Mouse (Mus musculus): ENCODE results near the gene Rpl22. TPM values are rescaled to one million over a fixed set of nuclear protein-coding genes. Genes with fewer than 3 reads are reported as not detected.

The Rpl22 gene
- polyA plus RNA-seq, 1 experiment from 2014 or later = 358 TPM

- Histone ChIP-seq H3K9me3 (replicated peaks) (no peaks in the 10 kb centered on the region), H3K4me3 (peak overlapping the region; percentile 49), H3K27ac (replicated peaks) (no peak overlapping the region; the same call in 1 of the 2 replicates), H3K36me3 (no peaks in the 10 kb centered on the region), H3K4me1 (peaks cover 84% of the 10 kb centered on the region), H3K27me3 (ENCODE audit: low read depth, poor library complexity, severe bottlenecking) (peaks cover 99% of the 10 kb centered on the region)
- DNase-seq (ENCODE audit: low spot score) = peak; percentile 60
- 38% methylated on average over 18 of the region's 18 CpGs for WGBS
Observed at GRCm38 (mm10) chr4:152288398-152288945, 37.1 kb upstream of the Rpl22 start.

GRCm38 (mm10) chr4:152290385-152290784 lies 35.2 kb upstream of the Rpl22 start:
- peaks cover 99% of the 10 kb centered on the region for H3K27me3 ChIP-seq (ENCODE audit: low read depth, poor library complexity, severe bottlenecking)
- H3K4me1 ChIP-seq = peaks cover 89% of the 10 kb centered on the region
- no peaks in the 10 kb centered on the region for H3K9me3 ChIP-seq (replicated peaks)
- DNase-seq (ENCODE audit: low spot score) = peak; percentile 86
- peak overlapping the region; percentile 48 for H3K4me3 ChIP-seq
- peak overlapping the region; percentile 84 for H3K27ac ChIP-seq (replicated peaks)
- WGBS = under 1% methylated on average over 39 of the region's 39 CpGs
- H3K36me3 ChIP-seq = no peaks in the 10 kb centered on the region

- Histone ChIP-seq H3K9me3 (replicated peaks) (no peaks in the 10 kb centered on the region), H3K4me3 (peak overlapping the region; percentile 48), H3K27me3 (ENCODE audit: low read depth, poor library complexity, severe bottlenecking) (peaks cover 99% of the 10 kb centered on the region), H3K36me3 (no peaks in the 10 kb centered on the region), H3K4me1 (peaks cover 86% of the 10 kb centered on the region), H3K27ac (replicated peaks) (peak overlapping the region; percentile 84)
- peak; percentile 35 for DNase-seq (ENCODE audit: low spot score)
- WGBS = 5% methylated on average over 11 of the region's 11 CpGs
Observed at GRCm38 (mm10) chr4:152290991-152291390, 34.6 kb upstream of the Rpl22 start.

- H3K9me3 ChIP-seq (replicated peaks) = no peaks in the 10 kb centered on the region
- no peak for DNase-seq (ENCODE audit: low spot score)
- peak within 1 kb of the TSS; percentile 84 for H3K27ac ChIP-seq (replicated peaks)
- peak within 1 kb of the TSS; percentile 48 for H3K4me3 ChIP-seq
- no peaks in the 10 kb centered on the region for H3K36me3 ChIP-seq
- peaks cover 98% of the 10 kb centered on the region for H3K27me3 ChIP-seq (ENCODE audit: low read depth, poor library complexity, severe bottlenecking)
- WGBS = 12% methylated on average over 6 of the region's 6 CpGs
- H3K4me1 ChIP-seq = peaks cover 85% of the 10 kb centered on the region
Observed at GRCm38 (mm10) chr4:152291562-152291961, 34.0 kb upstream of the Rpl22 start, which contains the start of gene Hes3. Hes3 (minus strand) TSS chr4:152291662.

GRCm38 (mm10) chr4:152292102-152292765 lies 33.3 kb upstream of the Rpl22 start:
- Histone ChIP-seq H3K4me1 (peaks cover 79% of the 10 kb centered on the region), H3K36me3 (no peaks in the 10 kb centered on the region), H3K27me3 (ENCODE audit: low read depth, poor library complexity, severe bottlenecking) (peaks cover 91% of the 10 kb centered on the region), H3K4me3 (peak overlapping the region; percentile 29), H3K27ac (replicated peaks) (peak overlapping the region; percentile 84), H3K9me3 (replicated peaks) (no peaks in the 10 kb centered on the region)
- 11% methylated on average over 12 of the region's 12 CpGs for WGBS
- DNase-seq (ENCODE audit: low spot score) = peak; percentile 63

GRCm38 (mm10) chr4:152294188-152294929 lies 31.2 kb upstream of the Rpl22 start:
- peaks cover 84% of the 10 kb centered on the region for H3K4me1 ChIP-seq
- H3K36me3 ChIP-seq = 0 out of 2 replicates have a peak, but pooled peaks cover under 1% of the 10 kb centered on the region
- 57% methylated on average over 10 of the region's 10 CpGs for WGBS
- DNase-seq (ENCODE audit: low spot score) = peak; percentile 48
- H3K9me3 ChIP-seq (replicated peaks) = no peaks in the 10 kb centered on the region
- 0 out of 2 replicates have a peak overlapping the region, but pooled peaks have one; percentile 12 for H3K4me3 ChIP-seq
- H3K27me3 ChIP-seq (ENCODE audit: low read depth, poor library complexity, severe bottlenecking) = peaks cover 78% of the 10 kb centered on the region
- H3K27ac ChIP-seq (replicated peaks) = peak overlapping the region; percentile 84

GRCm38 (mm10) chr4:152295916-152296315 lies 29.6 kb upstream of the Rpl22 start:
- Histone ChIP-seq H3K27me3 (ENCODE audit: low read depth, poor library complexity, severe bottlenecking) (peaks cover 62% of the 10 kb centered on the region), H3K36me3 (peaks cover 17% of the 10 kb centered on the region), H3K27ac (replicated peaks) (no peak overlapping the region), H3K4me3 (no peak overlapping the region), H3K4me1 (peaks cover 69% of the 10 kb centered on the region), H3K9me3 (replicated peaks) (no peaks in the 10 kb centered on the region)
- WGBS = 59% methylated on average over 4 of the region's 4 CpGs
- DNase-seq (ENCODE audit: low spot score) = no peak

- 19% methylated on average over 8 of the region's 8 CpGs for WGBS
Observed at GRCm38 (mm10) chr4:152296371-152296770, 29.2 kb upstream of the Rpl22 start.

GRCm38 (mm10) chr4:152296874-152297861 lies 28.4 kb upstream of the Rpl22 start, which contains the start of gene Icmt:
Icmt (plus strand) TSS chr4:152297227.
- Histone ChIP-seq H3K4me3 (peak within 1 kb of the TSS; percentile 99), H3K4me1 (peaks cover 60% of the 10 kb centered on the region), H3K36me3 (peaks cover 29% of the 10 kb centered on the region), H3K27me3 (ENCODE audit: low read depth, poor library complexity, severe bottlenecking) (peaks cover 49% of the 10 kb centered on the region), H3K27ac (replicated peaks) (peak within 1 kb of the TSS; percentile 91), H3K9me3 (replicated peaks) (no peaks in the 10 kb centered on the region)
- DNase-seq (ENCODE audit: low spot score) = peak; percentile 100
- under 1% methylated on average over 119 of the region's 119 CpGs for WGBS

More at GRCm38 (mm10) chr4:152296371-152296770, 29.2 kb upstream of the Rpl22 start:
- H3K9me3 ChIP-seq (replicated peaks) = no peaks in the 10 kb centered on the region
- peaks cover 21% of the 10 kb centered on the region for H3K36me3 ChIP-seq
- peaks cover 57% of the 10 kb centered on the region for H3K27me3 ChIP-seq (ENCODE audit: low read depth, poor library complexity, severe bottlenecking)
- DNase-seq (ENCODE audit: low spot score) = no peak
- peaks cover 64% of the 10 kb centered on the region for H3K4me1 ChIP-seq
- H3K27ac ChIP-seq (replicated peaks) = peak overlapping the region; percentile 38; the same call in 1 of the 2 replicates
- peak overlapping the region; percentile 99 for H3K4me3 ChIP-seq

GRCm38 (mm10) chr4:152298836-152299235 lies 26.7 kb upstream of the Rpl22 start:
- H3K4me3 ChIP-seq = peak overlapping the region; percentile 99; the same call in 1 of the 2 replicates
- DNase-seq (ENCODE audit: low spot score) = no peak
- H3K9me3 ChIP-seq (replicated peaks) = no peaks in the 10 kb centered on the region
- 83% methylated on average over 14 of the region's 14 CpGs for WGBS
- no peak overlapping the region for H3K27ac ChIP-seq (replicated peaks)
- peaks cover 45% of the 10 kb centered on the region for H3K4me1 ChIP-seq
- peaks cover 33% of the 10 kb centered on the region for H3K27me3 ChIP-seq (ENCODE audit: low read depth, poor library complexity, severe bottlenecking)
- H3K36me3 ChIP-seq = peaks cover 46% of the 10 kb centered on the region

GRCm38 (mm10) chr4:152300375-152300774 lies 25.2 kb upstream of the Rpl22 start:
- no peak for DNase-seq (ENCODE audit: low spot score)
- WGBS = 94% methylated on average over 8 of the region's 8 CpGs
- no peak overlapping the region for H3K27ac ChIP-seq (replicated peaks)
- peaks cover 17% of the 10 kb centered on the region for H3K27me3 ChIP-seq (ENCODE audit: low read depth, poor library complexity, severe bottlenecking)
- no peaks in the 10 kb centered on the region for H3K9me3 ChIP-seq (replicated peaks)
- peaks cover 61% of the 10 kb centered on the region for H3K36me3 ChIP-seq
- no peak overlapping the region for H3K4me3 ChIP-seq
- H3K4me1 ChIP-seq = peaks cover 35% of the 10 kb centered on the region
